Mouse (Mus musculus) granulocyte monocyte progenitor cell, adult 5-6 weeks (primary cell): Measurements from ENCODE around the gene Comp. TPM values are rescaled to one million over a fixed set of nuclear protein-coding genes. Genes with fewer than 3 reads are reported as not detected.

ENCODE experiments used
- ATAC-seq: replicated peaks from 2 replicates; pipeline ENCODE4 v1.8.0; 2016; ENCODE audit warnings: mild to moderate bottlenecking, moderate TSS enrichment, inconsistent platforms; ENCODE audit not compliant: poor library complexity, severe bottlenecking
- total RNA-seq, 2 experiments: library from RNA; stranded (forward) in 1 of 2; stranded (reverse) in 1 of 2; fragments of 200-712, 200-1000 nt in 1 of 2; fragments of >200 nt in 1 of 2; fragmentation: Nextera tagmentation in 1 of 2; gene quantifications; 2 replicates each; pipeline ENCODE4 v1.2.3; 2014 to 2017

The Comp gene
- total RNA-seq, 2 experiments from 2014 or later: not detected

- no peak for ATAC-seq
Observed at GRCm38 (mm10) chr8:70394269-70394998, 21.1 kb downstream of the Comp start.

- no peak for ATAC-seq
Observed at GRCm38 (mm10) chr8:70395649-70396048, 22.3 kb downstream of the Comp start.

GRCm38 (mm10) chr8:70396184-70396583 lies 22.8 kb downstream of the Comp start:
- ATAC-seq: no peak

- ATAC-seq: no peak
Observed at GRCm38 (mm10) chr8:70397611-70398563, 24.5 kb downstream of the Comp start.

- no peak for ATAC-seq
Observed at GRCm38 (mm10) chr8:70404212-70404611, 30.9 kb downstream of the Comp start.

GRCm38 (mm10) chr8:70405189-70405588 lies 31.8 kb downstream of the Comp start:
- no peak for ATAC-seq

- no peak for ATAC-seq
Observed at GRCm38 (mm10) chr8:70406427-70407069, 33.2 kb downstream of the Comp start.

- ATAC-seq: no peak
Observed at GRCm38 (mm10) chr8:70408301-70408700, 34.9 kb downstream of the Comp start.

- ATAC-seq: no peak
Observed at GRCm38 (mm10) chr8:70409019-70409418, 35.7 kb downstream of the Comp start.

- no peak for ATAC-seq
Observed at GRCm38 (mm10) chr8:70409455-70409871, 36.1 kb downstream of the Comp start.

- ATAC-seq: no peak
Observed at GRCm38 (mm10) chr8:70410281-70410680, 36.9 kb downstream of the Comp start.

- peak; percentile 30; the same call in 1 of the 2 replicates for ATAC-seq
Observed at GRCm38 (mm10) chr8:70414310-70414946, 41.1 kb downstream of the Comp start.

- ATAC-seq: peak; percentile 52; the same call in 1 of the 2 replicates
Observed at GRCm38 (mm10) chr8:70415540-70416451, 42.4 kb downstream of the Comp start.

GRCm38 (mm10) chr8:70416941-70417340 lies 43.6 kb downstream of the Comp start:
- no peak for ATAC-seq

GRCm38 (mm10) chr8:70417914-70418313 lies 44.6 kb downstream of the Comp start:
- ATAC-seq: no peak

- ATAC-seq: no peak
Observed at GRCm38 (mm10) chr8:70418954-70419353, 45.6 kb downstream of the Comp start.

GRCm38 (mm10) chr8:70419879-70420643 lies 46.7 kb downstream of the Comp start:
- no peak for ATAC-seq

- peak; percentile 33; the same call in 1 of the 2 replicates for ATAC-seq
Observed at GRCm38 (mm10) chr8:70421349-70422104, 48.2 kb downstream of the Comp start.
